Mouse (Mus musculus): ENCODE measurements at regions not wholly inside any gene's neighbourhood (a gene's known extent, or its start where the extent isn't known, plus 50 kb on each side); places are given as distances from the start of the nearest gene placed in this dataset.

DNA sequence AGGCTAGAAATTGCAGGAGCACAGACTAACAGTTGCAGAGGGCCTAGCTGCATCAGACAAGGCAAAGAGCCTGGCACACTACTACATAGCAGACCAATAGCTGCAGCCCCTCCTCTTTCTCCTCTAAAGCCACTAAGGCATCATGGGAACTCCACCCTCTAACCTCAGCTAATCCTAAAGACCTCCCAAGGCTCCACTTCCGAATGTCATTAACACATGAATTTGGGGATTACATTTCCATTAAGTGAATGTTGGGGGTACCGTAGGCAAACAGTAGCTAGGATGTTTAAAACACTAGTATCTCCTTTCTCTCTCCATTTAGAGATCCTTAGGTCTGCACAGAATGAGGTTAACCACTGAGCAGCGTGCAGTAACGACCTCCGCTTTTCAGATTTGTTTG lies 173.1 kb downstream of the Sox4 start:
- no peak for ATAC-seq (replicated peaks; ENCODE audit: extremely low read depth, insufficient read depth, low FRiP score)
- no peaks in the 10 kb centered on the region for H3K9me3 ChIP-seq (replicated peaks; ENCODE audit: control insufficient read depth, low read length)
- H3K27ac ChIP-seq (ENCODE audit: low read length), result no peak overlapping the region
- peaks cover 11% of the 10 kb centered on the region for H3K4me1 ChIP-seq (ENCODE audit: control insufficient read depth, insufficient read depth, low read length)
- H3K4me3 ChIP-seq (ENCODE audit: low read length), result no peak overlapping the region
- no peak overlapping the region for H3K4me2 ChIP-seq (ENCODE audit: low read depth, low read length)
- H3K27me3 ChIP-seq (ENCODE audit: control insufficient read depth, insufficient read depth, low read length), result no peaks in the 10 kb centered on the region
- 79% methylated on average over 5 of the region's 5 CpGs for WGBS
- no peak overlapping the region for H3K9ac ChIP-seq (ENCODE audit: low read length)
- H3K36me3 ChIP-seq (ENCODE audit: control insufficient read depth, insufficient read depth), result no peaks in the 10 kb centered on the region

DNA sequence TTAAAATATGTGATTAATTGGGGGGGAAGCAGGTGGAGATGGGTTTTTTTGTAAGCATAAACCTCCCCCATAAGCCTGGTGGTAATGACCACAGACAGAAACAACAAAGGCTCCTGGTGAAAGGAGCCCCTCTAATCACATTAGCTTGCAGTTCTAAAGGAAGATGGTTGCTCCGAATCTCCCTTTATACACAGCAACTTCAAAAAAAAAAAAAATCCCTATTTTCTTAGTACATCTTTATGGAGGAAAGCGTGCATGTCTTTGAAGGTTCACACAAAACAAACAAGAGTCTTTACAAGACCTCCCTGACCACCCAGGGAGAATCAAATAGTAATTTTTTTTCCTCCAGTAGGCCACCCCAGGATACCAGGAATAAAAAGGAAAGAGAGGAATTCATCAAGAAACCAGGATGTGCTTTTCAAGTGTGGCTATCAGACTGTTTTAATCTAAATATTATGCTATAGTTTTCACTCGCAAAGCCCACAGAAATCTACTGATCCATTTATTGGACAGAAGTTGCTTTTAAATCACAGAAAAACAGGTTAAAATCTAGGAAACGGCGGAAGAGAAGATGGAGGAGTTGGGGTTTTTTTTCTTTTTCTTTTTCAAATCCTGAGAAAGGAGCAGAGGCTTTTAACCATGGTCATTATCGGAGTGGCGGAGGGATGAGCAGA lies 178.2 kb downstream of the Sox4 start:
- no peak overlapping the region for H3K9ac ChIP-seq (ENCODE audit: low read length)
- no peak overlapping the region for H3K4me3 ChIP-seq (ENCODE audit: low read length)
- ATAC-seq (replicated peaks; ENCODE audit: extremely low read depth, insufficient read depth, low FRiP score), result no peak
- H3K4me2 ChIP-seq (ENCODE audit: low read depth, low read length), result no peak overlapping the region
- no peak overlapping the region for H3K27ac ChIP-seq (ENCODE audit: low read length)
- H3K4me1 ChIP-seq (ENCODE audit: control insufficient read depth, insufficient read depth, low read length), result peaks cover 10% of the 10 kb centered on the region
- no peaks in the 10 kb centered on the region for H3K36me3 ChIP-seq (ENCODE audit: control insufficient read depth, insufficient read depth)
- H3K9me3 ChIP-seq (replicated peaks; ENCODE audit: control insufficient read depth, low read length), result no peaks in the 10 kb centered on the region
- H3K27me3 ChIP-seq (ENCODE audit: control insufficient read depth, insufficient read depth, low read length), result no peaks in the 10 kb centered on the region
- WGBS, result 81% methylated on average over 7 of the region's 7 CpGs

DNA sequence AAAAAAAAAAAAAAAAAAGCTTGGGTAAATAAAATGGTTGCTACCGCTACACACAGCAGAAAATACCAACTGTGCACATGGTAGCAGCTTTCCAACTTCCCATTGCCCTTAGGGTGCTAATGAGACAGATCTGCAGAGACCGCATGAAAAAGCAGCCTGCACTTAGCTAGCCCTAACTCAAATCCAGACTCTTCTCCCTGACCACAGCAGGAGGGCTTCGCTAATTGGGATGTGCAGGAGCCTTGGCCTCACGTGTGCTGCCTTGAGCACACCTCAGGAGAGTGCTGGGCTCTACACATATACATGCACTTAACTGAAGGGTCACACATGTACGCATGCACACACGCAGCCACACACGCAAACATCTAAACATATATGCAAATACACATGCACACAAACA lies 178.9 kb downstream of the Sox4 start:
- ATAC-seq (replicated peaks; ENCODE audit: extremely low read depth, insufficient read depth, low FRiP score), result no peak
- H3K27ac ChIP-seq (ENCODE audit: low read length), result no peak overlapping the region
- no peaks in the 10 kb centered on the region for H3K36me3 ChIP-seq (ENCODE audit: control insufficient read depth, insufficient read depth)
- H3K4me2 ChIP-seq (ENCODE audit: low read depth, low read length), result no peak overlapping the region
- no peak overlapping the region for H3K9ac ChIP-seq (ENCODE audit: low read length)
- no peaks in the 10 kb centered on the region for H3K9me3 ChIP-seq (replicated peaks; ENCODE audit: control insufficient read depth, low read length)
- H3K27me3 ChIP-seq (ENCODE audit: control insufficient read depth, insufficient read depth, low read length), result no peaks in the 10 kb centered on the region
- WGBS, result 90% methylated on average over 7 of the region's 7 CpGs
- no peak overlapping the region for H3K4me3 ChIP-seq (ENCODE audit: low read length)
- peaks cover 16% of the 10 kb centered on the region for H3K4me1 ChIP-seq (ENCODE audit: control insufficient read depth, insufficient read depth, low read length)

DNA sequence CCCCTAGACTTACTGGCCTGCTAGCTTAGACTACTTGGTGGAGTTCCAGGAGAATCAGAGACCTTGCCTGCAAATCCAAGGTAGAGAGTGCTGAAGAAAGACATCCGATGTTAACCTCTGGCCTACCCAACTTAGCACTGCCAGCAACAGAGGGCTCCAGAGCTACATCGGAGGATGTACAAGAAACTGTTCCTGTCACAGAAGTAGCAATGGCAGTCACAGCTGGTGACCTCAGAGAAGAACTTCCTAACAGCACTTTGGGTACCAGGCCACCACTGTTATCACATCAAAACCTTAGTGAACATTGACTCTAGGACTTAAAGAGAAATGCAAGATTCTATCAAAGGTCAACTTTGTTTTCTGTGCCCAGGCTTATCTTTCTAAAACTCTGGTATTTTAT lies 180.0 kb downstream of the Sox4 start:
- H3K4me2 ChIP-seq (ENCODE audit: low read depth, low read length), result no peak overlapping the region
- no peaks in the 10 kb centered on the region for H3K9me3 ChIP-seq (replicated peaks; ENCODE audit: control insufficient read depth, low read length)
- 79% methylated on average over 2 of the region's 2 CpGs for WGBS
- peaks cover 25% of the 10 kb centered on the region for H3K4me1 ChIP-seq (ENCODE audit: control insufficient read depth, insufficient read depth, low read length)
- ATAC-seq (replicated peaks; ENCODE audit: extremely low read depth, insufficient read depth, low FRiP score), result no peak
- no peak overlapping the region for H3K27ac ChIP-seq (ENCODE audit: low read length)
- H3K27me3 ChIP-seq (ENCODE audit: control insufficient read depth, insufficient read depth, low read length), result no peaks in the 10 kb centered on the region
- H3K36me3 ChIP-seq (ENCODE audit: control insufficient read depth, insufficient read depth), result no peaks in the 10 kb centered on the region
- H3K9ac ChIP-seq (ENCODE audit: low read length), result no peak overlapping the region
- H3K4me3 ChIP-seq (ENCODE audit: low read length), result no peak overlapping the region

DNA sequence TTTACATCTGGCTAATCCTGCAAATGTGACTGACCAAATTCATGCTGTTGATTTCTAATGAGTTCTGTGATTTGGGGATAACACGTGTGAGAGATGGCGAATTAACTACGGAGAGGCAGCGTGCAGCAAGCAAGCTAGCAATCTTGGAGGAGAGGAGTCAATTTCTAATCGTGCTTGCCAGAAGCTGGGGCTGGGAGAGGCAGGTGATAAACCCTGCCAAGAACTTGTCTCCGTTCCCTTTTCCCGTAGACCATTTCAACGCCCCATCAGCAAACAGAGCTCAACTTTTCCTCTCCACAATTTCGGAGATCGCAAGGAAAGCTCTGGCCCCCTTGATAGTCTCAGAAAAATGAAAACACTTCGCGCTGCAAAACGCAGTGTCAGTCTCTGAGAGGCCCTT lies 183.0 kb downstream of the Sox4 start:
- Histone ChIP-seq H3K9me3 (replicated peaks; ENCODE audit: control insufficient read depth, low read length) (peaks cover 5% of the 10 kb centered on the region), H3K4me3 (ENCODE audit: low read length) (peak overlapping the region; percentile 36), H3K9ac (ENCODE audit: low read length) (peak overlapping the region; percentile 59), H3K27me3 (ENCODE audit: control insufficient read depth, insufficient read depth, low read length) (no peaks in the 10 kb centered on the region), H3K27ac (ENCODE audit: low read length) (peak overlapping the region; percentile 45), H3K36me3 (ENCODE audit: control insufficient read depth, insufficient read depth) (no peaks in the 10 kb centered on the region), H3K4me1 (ENCODE audit: control insufficient read depth, insufficient read depth, low read length) (peaks cover 29% of the 10 kb centered on the region), H3K4me2 (ENCODE audit: low read depth, low read length) (peak overlapping the region; percentile 55)
- peak; percentile 49; the same call in 1 of the 2 replicates for ATAC-seq (replicated peaks; ENCODE audit: extremely low read depth, insufficient read depth, low FRiP score)
- WGBS, result 13% methylated on average over 13 of the region's 13 CpGs

GRCm38 (mm10) chr13:28770018-28770417 lies 183.5 kb downstream of the Sox4 start:
- H3K27ac ChIP-seq (ENCODE audit: low read length), result peak overlapping the region; percentile 67
- no peaks in the 10 kb centered on the region for H3K27me3 ChIP-seq (ENCODE audit: control insufficient read depth, insufficient read depth, low read length)
- 0 out of 2 replicates have a peak overlapping the region, but pooled peaks have one; percentile 5 for H3K9ac ChIP-seq (ENCODE audit: low read length)
- no peak overlapping the region; the same call in 1 of the 2 replicates for H3K4me2 ChIP-seq (ENCODE audit: low read depth, low read length)
- H3K9me3 ChIP-seq (replicated peaks; ENCODE audit: control insufficient read depth, low read length), result peaks cover 5% of the 10 kb centered on the region
- H3K4me3 ChIP-seq (ENCODE audit: low read length), result no peak overlapping the region
- peaks cover 29% of the 10 kb centered on the region for H3K4me1 ChIP-seq (ENCODE audit: control insufficient read depth, insufficient read depth, low read length)
- 59% methylated on average over 4 of the region's 4 CpGs for WGBS
- no peak for ATAC-seq (replicated peaks; ENCODE audit: extremely low read depth, insufficient read depth, low FRiP score)
- H3K36me3 ChIP-seq (ENCODE audit: control insufficient read depth, insufficient read depth), result no peaks in the 10 kb centered on the region

DNA sequence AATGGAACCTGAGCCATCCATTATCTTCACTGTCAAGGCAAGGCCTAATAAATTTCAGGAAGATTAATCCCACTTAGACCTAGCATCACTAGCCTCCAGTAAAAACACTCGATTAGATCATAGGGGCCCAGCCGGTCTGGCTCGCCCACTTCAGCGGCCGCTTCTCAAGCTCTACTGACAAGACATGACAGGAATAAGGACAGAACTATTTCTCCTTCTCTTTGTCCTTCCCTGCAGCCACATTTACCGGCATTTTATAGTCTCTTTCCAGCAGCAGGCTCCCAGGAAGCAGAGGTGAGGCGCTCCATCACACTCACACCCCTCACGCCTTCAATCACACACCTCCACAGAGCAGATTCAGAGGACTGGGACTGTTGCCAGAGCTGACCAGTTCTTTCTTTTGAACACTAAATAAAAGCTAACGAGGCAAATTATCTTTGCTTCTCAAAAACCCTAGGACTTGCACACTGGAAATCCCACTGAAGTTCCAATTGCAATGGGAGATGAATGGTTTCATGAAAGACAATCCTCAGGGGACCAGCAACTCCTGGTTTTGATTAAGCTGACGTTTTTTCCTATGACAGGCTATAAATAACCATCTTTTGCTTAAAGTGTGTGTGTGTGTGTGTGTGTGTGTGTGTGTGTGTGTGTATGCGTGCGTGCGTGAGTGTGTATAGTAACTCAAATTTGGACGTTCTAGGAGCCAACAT lies 184.6 kb downstream of the Sox4 start:
- ATAC-seq (replicated peaks; ENCODE audit: extremely low read depth, insufficient read depth, low FRiP score), result no peak
- H3K4me2 ChIP-seq (ENCODE audit: low read depth, low read length), result 0 out of 2 replicates have a peak overlapping the region, but pooled peaks have one; percentile 2
- H3K27me3 ChIP-seq (ENCODE audit: control insufficient read depth, insufficient read depth, low read length), result no peaks in the 10 kb centered on the region
- peak overlapping the region; percentile 26; the same call in 1 of the 2 replicates for H3K27ac ChIP-seq (ENCODE audit: low read length)
- H3K36me3 ChIP-seq (ENCODE audit: control insufficient read depth, insufficient read depth), result no peaks in the 10 kb centered on the region
- H3K4me3 ChIP-seq (ENCODE audit: low read length), result no peak overlapping the region
- peaks cover 29% of the 10 kb centered on the region for H3K4me1 ChIP-seq (ENCODE audit: control insufficient read depth, insufficient read depth, low read length)
- peaks cover 5% of the 10 kb centered on the region for H3K9me3 ChIP-seq (replicated peaks; ENCODE audit: control insufficient read depth, low read length)
- WGBS, result 41% methylated on average over 14 of the region's 14 CpGs
- no peak overlapping the region for H3K9ac ChIP-seq (ENCODE audit: low read length)

- Histone ChIP-seq H3K27me3 (ENCODE audit: control insufficient read depth, insufficient read depth, low read length) (no peaks in the 10 kb centered on the region), H3K27ac (ENCODE audit: low read length) (no peak overlapping the region), H3K9me3 (replicated peaks; ENCODE audit: control insufficient read depth, low read length) (peaks cover 4% of the 10 kb centered on the region), H3K4me1 (ENCODE audit: control insufficient read depth, insufficient read depth, low read length) (peaks cover 11% of the 10 kb centered on the region), H3K4me3 (ENCODE audit: low read length) (no peak overlapping the region), H3K9ac (ENCODE audit: low read length) (no peak overlapping the region), H3K4me2 (ENCODE audit: low read depth, low read length) (no peak overlapping the region), H3K36me3 (ENCODE audit: control insufficient read depth, insufficient read depth) (no peaks in the 10 kb centered on the region)
- 83% methylated on average over 2 of the region's 2 CpGs for WGBS
- no peak for ATAC-seq (replicated peaks; ENCODE audit: extremely low read depth, insufficient read depth, low FRiP score)
Measured at GRCm38 (mm10) chr13:28762555-28762954, 191.0 kb downstream of the Sox4 start.

GRCm38 (mm10) chr13:28759026-28759425 lies 194.5 kb downstream of the Sox4 start:
- ATAC-seq (replicated peaks; ENCODE audit: extremely low read depth, insufficient read depth, low FRiP score), result no peak
- 43% methylated on average over 3 of the region's 3 CpGs for WGBS
- Histone ChIP-seq H3K27me3 (ENCODE audit: control insufficient read depth, insufficient read depth, low read length) (no peaks in the 10 kb centered on the region), H3K4me1 (ENCODE audit: control insufficient read depth, insufficient read depth, low read length) (peaks cover 27% of the 10 kb centered on the region), H3K9ac (ENCODE audit: low read length) (no peak overlapping the region), H3K36me3 (ENCODE audit: control insufficient read depth, insufficient read depth) (no peaks in the 10 kb centered on the region), H3K4me3 (ENCODE audit: low read length) (no peak overlapping the region), H3K4me2 (ENCODE audit: low read depth, low read length) (no peak overlapping the region), H3K9me3 (replicated peaks; ENCODE audit: control insufficient read depth, low read length) (no peaks in the 10 kb centered on the region), H3K27ac (ENCODE audit: low read length) (peak overlapping the region; percentile 56)

Data from heart, embryonic 16.5 days (tissue).